Mouse (Mus musculus) naive thymus-derived CD4-positive, alpha-beta T cell, adult 5 months (primary cell): ENCODE data around the gene Them7. TPM values are rescaled to one million over a fixed set of nuclear protein-coding genes. Genes with fewer than 3 reads are reported as not detected.

Source experiments
- polyA plus RNA-seq: library from polyadenylated mRNA; unstranded; fragments of 100-300 nt; shearing (Covaris generic); gene quantifications from one replicate; pipeline ENCODE4 v1.2.1, GENCODE M21; 2017

Them7 gene
- polyA plus RNA-seq: not detected

GRCm38 (mm10) chr2:105224134-105224986 is at the start of gene Them7:
TSS of gene Them7 (plus strand) at chr2:105224320.

GRCm38 (mm10) chr2:105399085-105399891 is 175.2 kb downstream of the Them7 start, which contains the start of gene Rcn1:
TSS of gene Rcn1 (minus strand) at chr2:105399319.

Other genes starting within 250 kb of the Them7 start
- gene Eif3m, start 207.2 kb upstream of the Them7 start, polyA plus RNA-seq: 272 TPM
- not detected for gene Gm11060, start 132.3 kb upstream of the Them7 start, polyA plus RNA-seq
- not detected for gene Wt1, start 97.8 kb upstream of the Them7 start, polyA plus RNA-seq
- gene Rcn1, start 175.0 kb downstream of the Them7 start, polyA plus RNA-seq: 18.3 TPM